Mouse (Mus musculus) limb, embryonic 12.5 days (tissue): Measurements from ENCODE around the gene Rorc. TPM values are rescaled to one million over a fixed set of nuclear protein-coding genes. Genes with fewer than 3 reads are reported as not detected.

Experiments
- ATAC-seq: fragments of 200-750 bp; cut with Nextera tagmentation; 2 replicates; pipeline ENCODE4 v1.8.0; 2017; ENCODE audit warnings: low read depth, moderate TSS enrichment; ENCODE audit not compliant: insufficient number of reproducible peaks, insufficient read depth, low FRiP score, low TSS enrichment
- H3K27ac ChIP-seq: fragments of 300-500 bp; sonication (generic); 2 replicates; pipeline ENCODE4 v1.5.1; 2016; ENCODE audit warnings: mild to moderate bottlenecking, moderate library complexity
- H3K27me3 ChIP-seq: fragments of 300-500 bp; sonication (generic); 2 replicates; pipeline ENCODE4 v1.6.1; 2016; ENCODE audit warnings: mild to moderate bottlenecking, moderate library complexity
- H3K36me3 ChIP-seq: fragments of 300-500 bp; sonication (generic); 2 replicates; pipeline ENCODE4 v1.6.1; 2016; ENCODE audit warnings: mild to moderate bottlenecking, moderate library complexity
- H3K4me1 ChIP-seq: fragments of 300-500 bp; sonication (generic); replicated peaks from 2 replicates; pipeline ENCODE4 v1.6.1; 2016
- H3K4me2 ChIP-seq: fragments of 300-500 bp; sonication (generic); 2 replicates; pipeline ENCODE4 v1.6.1; 2016; ENCODE audit warnings: mild to moderate bottlenecking, moderate library complexity
- H3K4me3 ChIP-seq: fragments of 300-500 bp; sonication (generic); replicated peaks from 2 replicates; pipeline ENCODE4 v1.5.1; 2016; ENCODE audit warnings: mild to moderate bottlenecking
- H3K9ac ChIP-seq: fragments of 300-500 bp; sonication (generic); replicated peaks from 2 replicates; pipeline ENCODE4 v1.6.1; 2016; ENCODE audit warnings: mild to moderate bottlenecking, moderate library complexity
- H3K9me3 ChIP-seq: fragments of 300-500 bp; sonication (generic); 2 replicates; pipeline ENCODE4 v1.6.1; 2016; ENCODE audit warnings: mild to moderate bottlenecking, moderate library complexity
- WGBS: fragments of 180-500 bp; shearing (Covaris S2); methylation state at CpG from one replicate; pipeline ENCODE4 v1.1.7; 2016; 5-methylcytosine and 5-hydroxymethylcytosine counted together
- polyA plus RNA-seq: library from polyadenylated mRNA; unstranded; fragments of >200 nt; fragmentation: Nextera tagmentation; extraction: Ambion mirVana; gene quantifications from 2 replicates; pipeline ENCODE4 v1.2.1, GENCODE M21; 2016

Gene Rorc
- polyA plus RNA-seq, 1 experiment from 2014 or later = 1.1 TPM

DNA sequence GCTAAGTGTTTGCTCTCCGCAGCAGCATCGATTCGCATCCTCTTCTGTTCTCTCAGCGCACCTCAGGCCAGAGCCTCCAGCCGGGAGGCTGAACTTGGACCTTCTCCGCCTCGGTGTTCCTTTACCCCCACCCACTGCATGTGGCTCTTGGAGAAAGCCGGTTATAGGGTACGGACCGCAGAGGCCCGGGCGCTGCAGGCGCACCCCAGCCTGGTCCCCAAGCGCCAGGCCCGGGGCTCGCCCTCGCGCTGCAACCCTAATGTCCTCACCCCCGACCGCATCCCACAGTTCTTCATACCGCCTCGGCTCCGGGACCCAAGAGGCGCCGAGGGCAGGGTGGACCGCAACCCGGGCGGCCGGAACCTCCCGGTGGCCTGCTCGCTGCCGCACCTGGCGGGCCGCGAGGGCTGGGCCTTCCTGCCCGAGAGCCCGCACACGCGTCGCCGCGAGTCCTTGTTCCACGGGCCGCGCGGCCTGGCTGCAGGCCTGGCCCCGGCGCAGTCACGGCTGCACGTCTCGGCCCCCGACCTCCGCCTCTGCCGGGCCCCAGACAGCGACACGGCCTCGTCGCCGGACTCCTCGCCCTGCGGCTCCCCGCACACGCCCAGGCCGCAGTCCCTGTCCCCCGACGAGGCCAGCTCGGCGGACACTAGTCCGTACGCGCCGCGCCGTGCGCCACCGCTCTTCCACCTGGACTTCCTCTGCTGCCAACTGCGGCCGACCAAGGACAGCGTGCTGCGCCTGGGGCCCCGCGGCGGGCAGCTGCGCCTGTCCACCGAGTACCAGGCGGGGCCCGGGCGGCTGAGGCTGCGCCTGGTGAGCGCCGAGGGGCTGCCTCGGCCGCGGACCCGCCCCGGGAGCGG is 9.1 kb upstream of the Rorc start:
- 5% methylated on average over 97 of the region's 97 CpGs for WGBS
- Histone ChIP-seq H3K9ac (peak overlapping the region; percentile 87), H3K4me1 (0 out of 2 replicates have a peak, but pooled peaks cover 3% of the 10 kb centered on the region), H3K9me3 (0 out of 2 replicates have a peak, but pooled peaks cover 5% of the 10 kb centered on the region), H3K27me3 (peaks cover 56% of the 10 kb centered on the region), H3K27ac (no peak overlapping the region), H3K36me3 (no peaks in the 10 kb centered on the region), H3K4me2 (peak overlapping the region; percentile 89), H3K4me3 (peak overlapping the region; percentile 65)
- peak; percentile 53 for ATAC-seq

DNA sequence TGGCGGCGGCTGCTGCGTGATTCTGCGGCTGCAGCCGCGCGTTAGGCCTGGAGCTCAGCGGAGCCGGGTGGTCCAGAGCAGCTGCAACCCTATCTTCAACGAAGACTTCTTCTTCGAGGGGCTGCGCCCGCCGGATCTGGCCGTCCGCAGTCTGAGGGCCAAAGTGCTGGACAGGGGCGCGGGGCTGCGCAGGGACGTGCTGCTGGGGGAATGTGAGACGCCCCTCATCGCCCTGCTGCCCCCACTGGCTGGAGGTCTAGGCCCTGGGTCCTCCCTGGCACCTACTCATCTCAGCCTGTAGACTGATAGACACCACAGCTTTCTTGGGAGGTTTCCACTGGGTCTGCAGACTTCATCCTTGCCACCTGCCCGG is 8.5 kb upstream of the Rorc start:
- Histone ChIP-seq H3K4me1 (0 out of 2 replicates have a peak, but pooled peaks cover 3% of the 10 kb centered on the region), H3K36me3 (no peaks in the 10 kb centered on the region), H3K9ac (peak overlapping the region; percentile 87), H3K9me3 (0 out of 2 replicates have a peak, but pooled peaks cover 5% of the 10 kb centered on the region), H3K4me3 (peak overlapping the region; percentile 65), H3K27ac (no peak overlapping the region), H3K4me2 (peak overlapping the region; percentile 89), H3K27me3 (peaks cover 56% of the 10 kb centered on the region)
- peak; percentile 42; the same call in 1 of the 2 replicates for ATAC-seq
- 4% methylated on average over 23 of the region's 23 CpGs for WGBS

- no peak overlapping the region for H3K27ac ChIP-seq
- WGBS = 20% methylated on average over 3 of the region's 3 CpGs
- no peak overlapping the region for H3K4me2 ChIP-seq
- H3K27me3 ChIP-seq = peaks cover 47% of the 10 kb centered on the region
- ATAC-seq = no peak
- no peak overlapping the region for H3K9ac ChIP-seq
- H3K4me1 ChIP-seq = peaks cover 8% of the 10 kb centered on the region
- H3K9me3 ChIP-seq = 0 out of 2 replicates have a peak, but pooled peaks cover 5% of the 10 kb centered on the region
- no peaks in the 10 kb centered on the region for H3K36me3 ChIP-seq
- H3K4me3 ChIP-seq = no peak overlapping the region
Measured at GRCm38 (mm10) chr3:94366761-94367160, 5.8 kb upstream of the Rorc start.

DNA sequence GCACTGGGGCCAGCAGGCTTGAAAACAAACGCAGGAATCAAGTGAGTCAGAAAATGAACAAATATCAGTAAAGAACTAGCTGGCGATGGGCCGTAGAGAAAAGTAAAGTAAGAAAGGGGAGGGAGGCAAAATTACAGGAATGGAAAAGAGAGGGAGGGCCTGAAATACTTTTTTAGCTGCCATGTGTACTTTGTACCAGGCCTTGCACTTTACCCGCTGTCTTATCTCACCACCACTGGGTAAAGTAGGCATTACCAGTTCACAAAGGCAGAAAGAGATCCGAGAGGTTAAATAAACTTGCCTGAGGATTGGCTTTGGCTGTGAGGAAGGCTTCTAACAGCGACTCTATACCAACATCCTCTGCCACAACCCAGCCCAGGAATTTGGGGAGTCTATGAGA is 5.1 kb upstream of the Rorc start:
- no peaks in the 10 kb centered on the region for H3K36me3 ChIP-seq
- no peak overlapping the region for H3K4me2 ChIP-seq
- H3K27me3 ChIP-seq = peaks cover 43% of the 10 kb centered on the region
- no peak overlapping the region for H3K4me3 ChIP-seq
- WGBS = 86% methylated on average over 6 of the region's 6 CpGs
- H3K27ac ChIP-seq = no peak overlapping the region
- H3K9ac ChIP-seq = no peak overlapping the region
- H3K9me3 ChIP-seq = 0 out of 2 replicates have a peak, but pooled peaks cover 5% of the 10 kb centered on the region
- peaks cover 14% of the 10 kb centered on the region for H3K4me1 ChIP-seq
- ATAC-seq = no peak

GRCm38 (mm10) chr3:94368631-94369030 is 4.0 kb upstream of the Rorc start:
- H3K27ac ChIP-seq = no peak overlapping the region
- ATAC-seq = no peak
- WGBS = 60% methylated on average over 6 of the region's 6 CpGs
- no peaks in the 10 kb centered on the region for H3K36me3 ChIP-seq
- H3K9ac ChIP-seq = no peak overlapping the region
- H3K4me3 ChIP-seq = no peak overlapping the region
- H3K4me2 ChIP-seq = no peak overlapping the region
- peaks cover 25% of the 10 kb centered on the region for H3K4me1 ChIP-seq
- 0 out of 2 replicates have a peak, but pooled peaks cover 5% of the 10 kb centered on the region for H3K9me3 ChIP-seq
- H3K27me3 ChIP-seq = peaks cover 39% of the 10 kb centered on the region

- WGBS = 69% methylated on average over 2 of the region's 2 CpGs
Measured at GRCm38 (mm10) chr3:94369709-94370108, 2.9 kb upstream of the Rorc start.

DNA sequence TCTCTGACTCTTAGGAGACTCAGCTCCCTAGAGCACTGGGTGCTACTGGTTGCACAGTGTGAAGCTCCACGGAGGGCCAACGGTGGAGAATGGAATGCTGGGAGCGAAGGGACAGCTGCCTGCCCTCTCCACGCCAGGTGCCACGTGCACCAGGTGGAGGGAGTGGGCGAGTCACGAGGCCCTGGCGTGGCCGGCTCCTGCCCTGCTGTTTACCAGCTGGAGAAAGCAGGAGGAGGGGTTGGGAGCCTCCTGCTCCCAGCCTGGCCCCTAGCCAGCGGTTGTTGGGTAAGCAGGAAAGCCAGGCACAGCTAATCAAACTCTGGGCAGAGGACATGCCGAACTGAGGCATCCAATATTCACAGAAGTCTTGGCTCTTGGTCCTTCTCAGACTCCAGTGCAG is 957 bp upstream of the Rorc start:
- Histone ChIP-seq H3K36me3 (no peaks in the 10 kb centered on the region), H3K4me3 (0 out of 2 replicates have a peak overlapping the region, but pooled peaks have one; percentile 15)

More at GRCm38 (mm10) chr3:94369709-94370108, 2.9 kb upstream of the Rorc start:
- Histone ChIP-seq H3K27me3 (peaks cover 36% of the 10 kb centered on the region), H3K9me3 (0 out of 2 replicates have a peak, but pooled peaks cover 4% of the 10 kb centered on the region), H3K4me3 (no peak overlapping the region), H3K27ac (no peak overlapping the region), H3K36me3 (no peaks in the 10 kb centered on the region), H3K4me2 (no peak overlapping the region), H3K4me1 (peaks cover 25% of the 10 kb centered on the region), H3K9ac (no peak overlapping the region)
- ATAC-seq = no peak

DNA sequence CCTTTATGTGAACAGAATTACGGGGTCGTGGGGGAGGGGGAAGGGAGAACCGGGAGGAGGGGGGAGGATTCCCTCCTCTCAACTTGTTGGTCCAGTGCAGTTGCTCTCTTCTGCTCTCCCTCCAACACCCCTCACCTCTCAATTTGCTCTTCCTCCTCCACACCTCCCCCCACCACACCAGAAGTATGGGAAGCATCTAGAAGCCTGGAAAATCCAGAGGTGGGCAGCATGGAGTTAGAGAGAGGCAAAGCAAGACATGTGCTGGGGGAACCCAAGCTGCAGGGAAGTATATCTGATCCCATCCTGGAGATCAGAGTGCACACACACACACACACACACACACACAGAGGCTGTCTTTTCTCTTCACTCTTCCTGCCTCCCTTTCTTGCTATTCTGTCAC is 556 bp upstream of the Rorc start:
- H3K27me3 ChIP-seq = peaks cover 35% of the 10 kb centered on the region
- 0 out of 2 replicates have a peak overlapping the region, but pooled peaks have one; percentile 15 for H3K4me3 ChIP-seq
- no peak for ATAC-seq
- no peak overlapping the region for H3K9ac ChIP-seq
- WGBS = 0% methylated on average over 3 of the region's 3 CpGs
- no peak overlapping the region for H3K27ac ChIP-seq
- peak overlapping the region; percentile 45 for H3K4me2 ChIP-seq
- no peaks in the 10 kb centered on the region for H3K36me3 ChIP-seq
- H3K9me3 ChIP-seq = no peaks in the 10 kb centered on the region
- peaks cover 29% of the 10 kb centered on the region for H3K4me1 ChIP-seq

More for the DNA sequence above, 957 bp upstream of the Rorc start:
- Histone ChIP-seq H3K27ac (no peak overlapping the region), H3K9me3 (no peaks in the 10 kb centered on the region), H3K4me1 (peaks cover 25% of the 10 kb centered on the region), H3K9ac (no peak overlapping the region), H3K4me2 (peak overlapping the region; percentile 45), H3K27me3 (peaks cover 32% of the 10 kb centered on the region)
- no peak for ATAC-seq
- 3% methylated on average over 11 of the region's 11 CpGs for WGBS

- Histone ChIP-seq H3K9ac (peak overlapping the region; percentile 40), H3K27ac (no peak overlapping the region), H3K4me3 (peak overlapping the region; percentile 26), H3K27me3 (peaks cover 35% of the 10 kb centered on the region), H3K4me2 (peak overlapping the region; percentile 57), H3K36me3 (no peaks in the 10 kb centered on the region), H3K9me3 (no peaks in the 10 kb centered on the region), H3K4me1 (peaks cover 33% of the 10 kb centered on the region)
- 2% methylated on average over 10 of the region's 10 CpGs for WGBS
- no peak for ATAC-seq
Measured at GRCm38 (mm10) chr3:94373090-94373489, 496 bp downstream of the Rorc start.

DNA sequence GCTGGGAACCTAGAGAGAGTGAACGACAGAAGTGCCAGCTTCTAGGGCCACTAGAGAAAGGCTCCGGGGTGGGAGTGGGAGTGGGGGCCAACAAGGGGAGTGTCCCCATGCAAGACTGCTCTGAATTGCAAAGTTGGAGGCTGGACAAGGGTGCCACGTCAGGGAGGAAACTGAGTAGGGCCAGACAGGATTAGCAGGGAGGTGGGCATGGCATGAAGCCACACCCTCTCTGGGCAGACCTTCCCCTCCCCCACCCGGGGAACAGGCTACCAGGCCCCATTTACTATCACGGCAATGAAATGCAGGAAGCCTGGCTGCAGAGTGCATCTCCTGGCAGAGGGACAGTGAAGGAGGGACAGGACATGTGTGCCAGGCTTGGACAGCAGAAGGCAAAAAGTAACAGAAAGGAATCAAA is 1.0 kb downstream of the Rorc start:
- Histone ChIP-seq H3K4me2 (peak overlapping the region; percentile 57), H3K36me3 (no peaks in the 10 kb centered on the region), H3K27me3 (peaks cover 35% of the 10 kb centered on the region), H3K4me3 (peak overlapping the region; percentile 26), H3K9me3 (no peaks in the 10 kb centered on the region), H3K4me1 (peaks cover 33% of the 10 kb centered on the region), H3K27ac (no peak overlapping the region), H3K9ac (peak overlapping the region; percentile 40)
- WGBS = 6% methylated on average over 5 of the region's 5 CpGs
- peak; percentile 22; the same call in 1 of the 2 replicates for ATAC-seq

- Histone ChIP-seq H3K9ac (no peak overlapping the region), H3K36me3 (no peaks in the 10 kb centered on the region), H3K9me3 (no peaks in the 10 kb centered on the region), H3K27ac (no peak overlapping the region), H3K27me3 (peaks cover 35% of the 10 kb centered on the region), H3K4me1 (peaks cover 33% of the 10 kb centered on the region), H3K4me3 (no peak overlapping the region), H3K4me2 (no peak overlapping the region)
- ATAC-seq = no peak
Measured at GRCm38 (mm10) chr3:94374636-94375035, 2.0 kb downstream of the Rorc start.
